Mouse (Mus musculus): ENCODE results near the gene Map2k5.

DNA sequence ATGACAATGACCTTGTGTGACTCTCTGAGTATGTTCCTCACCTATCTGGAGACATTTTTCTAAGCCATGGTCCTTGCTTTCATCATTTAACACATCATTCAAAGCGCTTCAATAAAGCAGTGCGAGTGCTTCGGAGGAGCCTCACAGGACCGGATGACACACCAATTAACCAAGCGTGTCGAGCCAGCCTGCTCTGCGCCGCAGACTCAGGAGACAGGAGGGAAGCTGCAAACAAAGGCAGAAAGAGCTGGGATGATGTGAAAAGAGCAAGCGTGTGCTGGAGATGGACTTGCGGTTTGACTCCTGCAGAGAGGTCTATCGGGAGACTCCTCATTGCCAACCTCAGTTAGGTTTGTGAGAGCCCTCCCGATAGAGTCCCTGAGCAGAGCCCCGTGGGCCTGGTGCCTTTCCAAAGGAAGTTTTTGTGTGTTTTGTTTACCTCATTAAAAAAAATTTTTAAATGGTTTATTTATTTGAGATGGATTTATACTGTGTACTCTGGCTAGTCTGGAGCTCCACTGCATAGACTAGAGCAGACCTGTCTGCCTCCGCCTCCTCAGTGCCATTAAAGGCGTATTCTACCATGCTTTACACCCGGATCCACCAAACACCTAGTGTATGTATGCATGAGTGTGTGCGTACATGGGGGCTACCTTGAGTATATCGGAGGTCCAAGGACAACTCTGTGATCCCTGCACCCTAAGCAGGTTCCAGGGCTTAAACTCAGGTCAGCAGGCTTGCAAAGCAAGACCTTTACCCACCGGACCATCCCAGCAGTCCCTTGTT lies 126.7 kb downstream of the Map2k5 start:
- TF ChIP-seq POLR2A (IDR thresholded peaks at IDR 0.05; ENCODE audit: borderline replicate concordance, extremely low read depth, low read depth, low read length) (no peak), CTCF (IDR thresholded peaks at IDR 0.05; ENCODE audit: insufficient read depth, low read length) (no peak)

Measured in lung, adult 2 months (tissue).